Mouse (Mus musculus): ENCODE measurements around the gene Tdrd5. TPM values are rescaled to one million over a fixed set of nuclear protein-coding genes. Genes with fewer than 3 reads are reported as not detected.

The Tdrd5 gene
- total and polyA plus RNA-seq, 3 experiments, result not detected

GRCm38 (mm10) chr1:156344433-156344832 is 41.0 kb upstream of the Tdrd5 start:
- in situ Hi-C loops (cut with MboI; ENCODE audit: low pct_ligation_motif_present, low pct_unique_long_range_greater_than_20kb, low sequenced_read_pairs), result no loop called here
- H3K4me3 ChIP-seq (replicated peaks in 1 of 3; ENCODE audit: low read depth in 2 of 3, low read length in 2 of 3, poor library complexity in 1 of 3), result no peak overlapping the region
- DNase-seq (ENCODE audit: extremely low read depth), result no peak
- peaks cover 2% of the 10 kb centered on the region for H3K9me3 ChIP-seq (replicated peaks; ENCODE audit: low read length)
- no peaks in the 10 kb centered on the region for H3K27me3 ChIP-seq (replicated peaks)
- H3K27ac ChIP-seq (ENCODE audit: insufficient read depth, low read depth), result no peak overlapping the region
- no peak overlapping the region for H3K4me2 ChIP-seq (ENCODE audit: insufficient read depth, low read depth, poor library complexity, severe bottlenecking)
- H3K36me3 ChIP-seq (replicated peaks in 1 of 2; ENCODE audit: control insufficient read depth in 1 of 2, insufficient read depth in 1 of 2, low read length in 1 of 2), result no peaks in the 10 kb centered on the region
- H3K79me2 ChIP-seq (replicated peaks; ENCODE audit: control insufficient read depth, extremely low read depth, insufficient read depth, poor library complexity, severe bottlenecking), result no peaks in the 10 kb centered on the region; the same call in 1 of the 2 replicates
- dilution Hi-C loops (cut with MboI; ENCODE audit: extremely low pct_ligation_motif_present, extremely low pct_unique_long_range_greater_than_20kb, low sequenced_read_pairs), result no loop called here
- H3K9ac ChIP-seq (ENCODE audit: insufficient read depth, low read depth), result no peak overlapping the region
- TF ChIP-seq USF2 (conservative IDR thresholded peaks at IDR 0.05; ENCODE audit: low read depth, low read length), result no peak
- no peak for TF ChIP-seq MYC (IDR thresholded peaks at IDR 0.05; ENCODE audit: low read depth, low read length)
- TF ChIP-seq POLR2AphosphoS2 (IDR thresholded peaks at IDR 0.05; ENCODE audit: low read depth, low read length), result no peak
- no peak for TF ChIP-seq TCF12 (IDR thresholded peaks at IDR 0.05; ENCODE audit: low read depth, low read length)
- TF ChIP-seq RAD21 (IDR thresholded peaks at IDR 0.05; ENCODE audit: low read depth, low read length), result no peak
- no peak for TF ChIP-seq E2F4 (IDR thresholded peaks at IDR 0.05; ENCODE audit: insufficient replicate concordance, low read depth, low read length)
- TF ChIP-seq ETS1 (conservative IDR thresholded peaks at IDR 0.05; ENCODE audit: low read depth, low read length), result no peak
- no peak for TF ChIP-seq MAFK (IDR thresholded peaks at IDR 0.05; ENCODE audit: insufficient replicate concordance, low read length)
- TF ChIP-seq NRF1 (IDR thresholded peaks at IDR 0.05; ENCODE audit: low read depth, low read length), result no peak
- no peak for TF ChIP-seq UBTF (IDR thresholded peaks at IDR 0.05; ENCODE audit: low read depth, low read length)
- no peak for TF ChIP-seq CTCF (conservative IDR thresholded peaks at IDR 0.05 in 1 of 2, IDR thresholded peaks at IDR 0.05 in 1 of 2; ENCODE audit: low read depth in 2 of 2, low read length in 2 of 2)
- peaks cover 0 to 20% of the 10 kb centered on the region in 2 experiments; a peak in 2 of 4 replicates for H3K4me1 ChIP-seq (ENCODE audit: control insufficient read depth in 1 of 2, insufficient read depth in 2 of 2)

GRCm38 (mm10) chr1:156340847-156341246 is 37.4 kb upstream of the Tdrd5 start:
- TF ChIP-seq JUND (conservative IDR thresholded peaks at IDR 0.05; ENCODE audit: low read depth, low read length) (no peak), UBTF (IDR thresholded peaks at IDR 0.05; ENCODE audit: low read depth, low read length) (no peak), MYC (IDR thresholded peaks at IDR 0.05; ENCODE audit: low read depth, low read length) (no peak), MAX (IDR thresholded peaks at IDR 0.05; ENCODE audit: low read length) (no peak), TBP (conservative IDR thresholded peaks at IDR 0.05; ENCODE audit: low read depth, low read length) (no peak), MAFK (IDR thresholded peaks at IDR 0.05; ENCODE audit: insufficient replicate concordance, low read length) (no peak)
- no peaks in the 10 kb centered on the region for H3K36me3 ChIP-seq (replicated peaks in 1 of 2; ENCODE audit: control insufficient read depth in 1 of 2, insufficient read depth in 1 of 2, low read length in 1 of 2)
- in situ Hi-C loops (cut with MboI; ENCODE audit: low pct_ligation_motif_present, low pct_unique_long_range_greater_than_20kb, low sequenced_read_pairs), result no loop called here
- H3K4me3 ChIP-seq (replicated peaks in 1 of 3; ENCODE audit: low read depth in 2 of 3, low read length in 2 of 3, poor library complexity in 1 of 3), result no peak overlapping the region
- H3K4me1 ChIP-seq (ENCODE audit: control insufficient read depth in 1 of 2, insufficient read depth in 2 of 2), result peaks cover 0 to 15% of the 10 kb centered on the region in 2 experiments; a peak in 2 of 4 replicates
- H3K9ac ChIP-seq (ENCODE audit: insufficient read depth, low read depth), result no peak overlapping the region
- dilution Hi-C loops (cut with MboI; ENCODE audit: extremely low pct_ligation_motif_present, extremely low pct_unique_long_range_greater_than_20kb, low sequenced_read_pairs), result no loop called here
- H3K4me2 ChIP-seq (ENCODE audit: insufficient read depth, low read depth, poor library complexity, severe bottlenecking), result no peak overlapping the region
- peaks cover 5% of the 10 kb centered on the region for H3K9me3 ChIP-seq (replicated peaks; ENCODE audit: low read length)
- DNase-seq (ENCODE audit: extremely low read depth), result no peak
- H3K79me2 ChIP-seq (replicated peaks; ENCODE audit: control insufficient read depth, extremely low read depth, insufficient read depth, poor library complexity, severe bottlenecking), result no peaks in the 10 kb centered on the region; the same call in 1 of the 2 replicates
- H3K27ac ChIP-seq (ENCODE audit: insufficient read depth, low read depth), result no peak overlapping the region
- H3K27me3 ChIP-seq (replicated peaks), result no peaks in the 10 kb centered on the region

Data from CH12.LX (cell line).